Mouse (Mus musculus) stomach, postnatal 0 days (tissue): ENCODE measurements at regions not wholly inside any gene's neighbourhood (a gene's known extent, or its start where the extent isn't known, plus 50 kb on each side); places are given as distances from the start of the nearest gene placed in this dataset.

Experiments
- ATAC-seq: fragments of 200-750 bp; cut with Nextera tagmentation; 2 replicates; pipeline ENCODE4 v1.8.0; 2017; ENCODE audit not compliant: low FRiP score, low TSS enrichment
- DNase-seq: peaks from one replicate; pipeline ENCODE4 v3.0.0-alpha.2; 2016; ENCODE audit warnings: low spot score
- H3K27ac ChIP-seq: fragments of 300-500 bp; sonication (generic); replicated peaks from 2 replicates; pipeline ENCODE4 v1.5.1; 2014; ENCODE audit warnings: mild to moderate bottlenecking, control low read depth
- H3K27me3 ChIP-seq: fragments of 300-500 bp; sonication (generic); 2 replicates; pipeline ENCODE4 v1.6.1; 2014; ENCODE audit warnings: low read length; ENCODE audit not compliant: control insufficient read depth, insufficient read depth
- H3K36me3 ChIP-seq: fragments of 300-500 bp; sonication (generic); 2 replicates; pipeline ENCODE4 v1.6.1; 2014; ENCODE audit warnings: low read length, mixed read lengths; ENCODE audit not compliant: control insufficient read depth, insufficient read depth
- H3K4me1 ChIP-seq: fragments of 300-500 bp; sonication (generic); replicated peaks from 2 replicates; pipeline ENCODE4 v1.6.1; 2014; ENCODE audit warnings: antibody characterized with exemption; ENCODE audit not compliant: control insufficient read depth, insufficient read depth
- H3K4me2 ChIP-seq: fragments of 300-500 bp; sonication (generic); replicated peaks from 2 replicates; pipeline ENCODE4 v1.6.1; 2014; ENCODE audit warnings: low read depth, mild to moderate bottlenecking, control low read depth, moderate library complexity
- H3K4me3 ChIP-seq: fragments of 300-500 bp; sonication (generic); 2 replicates; pipeline ENCODE4 v1.5.1; 2014; ENCODE audit warnings: low read depth, low read length, control low read depth
- H3K9ac ChIP-seq: fragments of 300-500 bp; sonication (generic); 2 replicates; pipeline ENCODE4 v1.6.1; 2014; ENCODE audit warnings: mild to moderate bottlenecking, low read length, control low read depth, mixed read lengths
- H3K9me3 ChIP-seq: fragments of 300-500 bp; sonication (generic); 2 replicates; pipeline ENCODE4 v1.6.1; 2016; ENCODE audit warnings: low read length; ENCODE audit not compliant: control insufficient read depth
- CTCF ChIP-seq: IDR thresholded peaks from 2 replicates; pipeline ENCODE4 v1.5.1; 2016; ENCODE audit warnings: antibody characterized with exemption, low read depth, mild to moderate bottlenecking, moderate library complexity
- EP300 ChIP-seq: optimal IDR thresholded peaks from 2 replicates; pipeline ENCODE3; 2016; ENCODE audit warnings: antibody characterized with exemption
- WGBS: fragments of 180-500 bp; shearing (Covaris S2); extraction: QIAGEN DNeasy Blood & Tissue Kit; methylation state at CpG from one replicate; pipeline ENCODE4 v1.1.7; 2014; 5-methylcytosine and 5-hydroxymethylcytosine counted together

- H3K9ac ChIP-seq: no peak overlapping the region
- H3K4me2 ChIP-seq: no peak overlapping the region
- TF ChIP-seq EP300 (no peak), CTCF (no peak)
- H3K27me3 ChIP-seq: no peaks in the 10 kb centered on the region
- 45% methylated on average over 3 of the region's 3 CpGs for WGBS
- no peaks in the 10 kb centered on the region for H3K4me1 ChIP-seq
- no peak overlapping the region for H3K4me3 ChIP-seq
- no peak for DNase-seq
- H3K36me3 ChIP-seq: no peaks in the 10 kb centered on the region
- ATAC-seq: no peak
- no peaks in the 10 kb centered on the region for H3K9me3 ChIP-seq
- H3K27ac ChIP-seq: no peak overlapping the region
Observed at GRCm38 (mm10) chr3:8046348-8046747, 1426.1 kb upstream of the 1700008P02Rik start.

- Histone ChIP-seq H3K4me2 (no peak overlapping the region), H3K4me1 (no peaks in the 10 kb centered on the region), H3K27me3 (no peaks in the 10 kb centered on the region), H3K9me3 (no peaks in the 10 kb centered on the region), H3K9ac (no peak overlapping the region), H3K36me3 (no peaks in the 10 kb centered on the region), H3K4me3 (no peak overlapping the region), H3K27ac (no peak overlapping the region)
- DNase-seq (no peak), ATAC-seq (no peak)
- WGBS: 68% methylated on average over 1 of the region's 1 CpGs
- TF ChIP-seq CTCF: no peak
Observed at GRCm38 (mm10) chr3:8036697-8037096, 1416.5 kb upstream of the 1700008P02Rik start.

GRCm38 (mm10) chr3:8035091-8035729, 1415.0 kb upstream of the 1700008P02Rik start:
- no peaks in the 10 kb centered on the region for H3K36me3 ChIP-seq
- no peaks in the 10 kb centered on the region for H3K4me1 ChIP-seq
- no peaks in the 10 kb centered on the region for H3K9me3 ChIP-seq
- no peak for ATAC-seq
- H3K4me2 ChIP-seq: no peak overlapping the region
- no peak for TF ChIP-seq EP300
- no peak for TF ChIP-seq CTCF
- no peak overlapping the region for H3K27ac ChIP-seq
- no peaks in the 10 kb centered on the region for H3K27me3 ChIP-seq
- DNase-seq: no peak
- no peak overlapping the region for H3K4me3 ChIP-seq
- no peak overlapping the region for H3K9ac ChIP-seq
- WGBS: 75% methylated on average over 14 of the region's 14 CpGs

GRCm38 (mm10) chr3:8026325-8027017, 1406.2 kb upstream of the 1700008P02Rik start:
- TF ChIP-seq CTCF (no peak), EP300 (no peak)
- Histone ChIP-seq H3K36me3 (no peaks in the 10 kb centered on the region), H3K27me3 (no peaks in the 10 kb centered on the region), H3K4me1 (no peaks in the 10 kb centered on the region), H3K4me3 (no peak overlapping the region), H3K4me2 (no peak overlapping the region), H3K9me3 (no peaks in the 10 kb centered on the region), H3K9ac (no peak overlapping the region), H3K27ac (no peak overlapping the region)
- ATAC-seq (no peak), DNase-seq (no peak)
- 49% methylated on average over 4 of the region's 4 CpGs for WGBS

- H3K36me3 ChIP-seq: no peaks in the 10 kb centered on the region
- DNase-seq (no peak), ATAC-seq (no peak)
- H3K9ac ChIP-seq: no peak overlapping the region
- H3K4me2 ChIP-seq: no peak overlapping the region
- H3K4me3 ChIP-seq: no peak overlapping the region
- H3K9me3 ChIP-seq: no peaks in the 10 kb centered on the region
- H3K27me3 ChIP-seq: no peaks in the 10 kb centered on the region
- H3K4me1 ChIP-seq: no peaks in the 10 kb centered on the region
- no peak overlapping the region for H3K27ac ChIP-seq
- 82% methylated on average over 10 of the region's 10 CpGs for WGBS
- TF ChIP-seq EP300 (no peak), CTCF (no peak)
Observed at GRCm38 (mm10) chr3:8022654-8023053, 1402.4 kb upstream of the 1700008P02Rik start.

- TF ChIP-seq EP300 (no peak), CTCF (no peak)
- ATAC-seq (no peak), DNase-seq (no peak)
- H3K27me3 ChIP-seq: no peaks in the 10 kb centered on the region
- no peak overlapping the region for H3K4me3 ChIP-seq
- H3K9me3 ChIP-seq: no peaks in the 10 kb centered on the region
- H3K27ac ChIP-seq: no peak overlapping the region
- no peaks in the 10 kb centered on the region for H3K4me1 ChIP-seq
- H3K4me2 ChIP-seq: no peak overlapping the region
- WGBS: 81% methylated on average over 3 of the region's 3 CpGs
- no peaks in the 10 kb centered on the region for H3K36me3 ChIP-seq
- no peak overlapping the region for H3K9ac ChIP-seq
Observed at GRCm38 (mm10) chr3:8017489-8017888, 1397.2 kb upstream of the 1700008P02Rik start.
